Mouse (Mus musculus) colon, adult 2 months (tissue): Measurements from ENCODE around the gene Enam. TPM values are rescaled to one million over a fixed set of nuclear protein-coding genes. Genes with fewer than 3 reads are reported as not detected.

ENCODE experiments used
- polyA plus RNA-seq: library from polyadenylated mRNA; depleted of rRNA; stranded (reverse); fragments of >200 nt; gene quantifications from 2 replicates; pipeline ENCODE4 v1.2.3, GENCODE M21; 2012; rRNA removed

The Enam gene
- polyA plus RNA-seq: not detected in 2 replicates

DNA sequence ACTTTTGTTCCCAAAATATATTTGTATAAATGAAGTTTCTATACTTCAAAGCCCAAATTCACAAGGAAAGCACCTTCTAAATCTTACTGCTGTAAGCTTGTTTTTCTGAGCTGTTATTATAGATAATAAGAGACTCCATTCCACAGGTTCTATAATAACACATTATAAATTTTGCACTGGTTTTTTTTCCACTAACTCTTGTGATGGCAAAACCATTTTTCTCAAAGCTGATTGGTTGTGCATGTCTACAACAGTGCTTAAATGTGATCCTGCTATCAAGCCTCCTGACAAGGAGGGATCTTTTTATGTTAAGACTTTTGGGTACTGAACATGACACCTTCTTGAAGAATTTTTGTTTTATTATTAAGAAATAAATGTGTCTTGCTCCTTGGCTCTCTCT lies at the start of gene Enam:
TSS of gene Enam (plus strand) at position 301 of the 400 bp plus-strand sequence.

GRCm38 (mm10) chr5:88455691-88456090 lies 32.1 kb upstream of the Enam start, which contains the start of gene Ambn:
Gene Ambn, plus strand, starts transcription at chr5:88455991.

GRCm38 (mm10) chr5:88527657-88528056 lies 39.9 kb downstream of the Enam start, which contains the start of gene Jchain:
Gene Jchain, minus strand, starts transcription at chr5:88527891.

DNA sequence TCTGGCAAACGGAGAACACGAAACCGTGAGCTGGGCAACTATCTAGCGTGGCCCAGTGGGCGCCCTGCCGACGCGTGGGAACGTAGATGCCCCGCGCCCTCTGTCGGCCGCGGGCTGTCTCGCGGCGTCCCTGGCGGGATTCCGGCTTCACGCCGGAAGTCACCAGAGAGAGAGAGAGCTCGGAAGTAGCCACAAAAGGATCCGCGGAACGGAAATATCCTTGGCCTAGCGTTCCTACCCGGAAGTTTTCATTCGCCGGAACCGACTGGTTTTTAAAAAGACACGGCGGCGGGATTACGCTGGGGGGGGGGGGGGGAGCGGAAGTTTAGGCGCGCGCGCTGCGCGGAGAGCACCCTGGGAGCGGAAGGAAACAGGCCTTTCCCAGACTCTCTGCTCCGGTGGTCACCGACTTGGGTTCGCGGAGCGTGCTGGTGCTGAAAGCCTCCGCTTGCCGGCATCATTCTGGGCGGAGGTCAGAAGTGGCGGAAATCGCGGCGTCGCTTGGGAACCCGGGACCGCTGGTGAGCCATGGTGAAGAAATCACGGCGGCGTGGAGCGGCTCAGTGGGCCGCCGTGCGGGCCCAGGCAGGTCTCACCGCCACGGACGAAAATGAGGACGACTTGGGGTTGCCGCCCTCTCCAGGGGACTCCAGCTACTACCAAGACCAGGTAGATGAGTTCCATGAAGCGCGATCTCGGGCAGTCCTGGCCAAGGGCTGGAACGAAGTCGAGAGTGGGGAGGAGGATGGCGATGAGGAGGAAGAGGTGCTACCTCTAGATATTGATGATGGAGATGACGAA lies 66.5 kb downstream of the Enam start, which contains the start of gene Utp3:
TSS of gene Utp3 (plus strand) at position 377 of the 801 bp plus-strand sequence.

Other genes with a start within 250 kb of the Enam start
- not detected in 2 replicates for gene Gm7714, start 219.1 kb upstream of the Enam start, polyA plus RNA-seq
- gene Prol1, start 170.7 kb upstream of the Enam start, polyA plus RNA-seq: not detected in 2 replicates
- not detected in 2 replicates for gene Amtn, start 111.9 kb upstream of the Enam start, polyA plus RNA-seq
- gene Ambn, start 32.0 kb upstream of the Enam start, polyA plus RNA-seq: not detected in 2 replicates
- gene Jchain, start 39.9 kb downstream of the Enam start, polyA plus RNA-seq: 300 and 332 TPM in 2 replicates
- gene Utp3, start 66.5 kb downstream of the Enam start, polyA plus RNA-seq: 8.1 and 9.0 TPM in 2 replicates
- gene Rufy3, start 77.1 kb downstream of the Enam start, polyA plus RNA-seq: 6.1 and 6.2 TPM in 2 replicates
- gene Grsf1, start 188.2 kb downstream of the Enam start, polyA plus RNA-seq: 34.8 and 38.9 TPM in 2 replicates
- 3.1 and 3.3 TPM in 2 replicates for gene Mob1b, start 232.9 kb downstream of the Enam start, polyA plus RNA-seq